Comparison of ENCODE assay signal across 8 mouse cellular contexts in the genomic region with DNA sequence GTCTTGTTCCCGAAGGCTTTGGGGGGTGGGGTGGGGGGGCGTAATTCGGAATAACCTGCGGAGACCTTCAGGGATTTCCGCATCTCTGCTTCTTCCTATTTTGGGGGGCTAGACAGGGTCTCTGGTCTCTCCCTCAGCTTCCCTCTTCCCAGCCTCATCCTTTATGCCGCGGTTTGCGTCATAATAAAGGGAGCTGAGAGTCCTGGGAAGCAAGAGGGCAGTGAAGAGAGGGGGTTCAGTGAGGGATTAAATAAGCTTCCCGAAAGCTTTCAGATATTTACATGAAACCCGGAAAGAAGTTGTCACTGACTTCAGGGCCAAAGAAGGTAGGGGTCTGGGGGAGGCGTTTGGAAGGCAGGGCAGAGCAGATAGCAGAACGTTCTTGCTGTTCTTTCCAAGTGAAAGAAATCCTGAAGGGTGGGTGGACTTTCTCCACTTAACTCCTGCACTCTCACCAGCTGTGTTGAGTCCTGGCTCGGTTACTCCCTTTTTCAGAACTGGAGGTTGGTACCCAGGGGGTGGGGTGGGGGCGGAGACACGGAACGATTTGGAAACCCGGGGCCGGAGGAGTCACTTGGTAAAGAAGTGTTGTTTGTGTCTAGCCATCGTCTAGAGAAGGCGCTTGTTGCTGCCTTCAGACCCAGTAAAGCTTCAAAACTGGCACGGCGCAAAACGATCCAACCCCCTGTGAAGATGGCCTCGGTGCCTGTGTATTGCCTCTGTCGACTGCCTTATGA. TPM values are rescaled to one million over a fixed set of nuclear protein-coding genes. Genes with fewer than 3 reads are reported as not detected.
DNase-seq lines count a peak whose midpoint lies in the region; ATAC-seq lines count a peak whose summit lies in the region.

No protein-coding gene starts in this region.

- ATAC-seq in forebrain, embryonic 11.5 days (replicated peaks; ENCODE audit: low FRiP score): no peak
- ATAC-seq in hindbrain, embryonic 15.5 days (ENCODE audit: low FRiP score, low read depth): no peak
- ATAC-seq in midbrain, embryonic 15.5 days (replicated peaks): no peak

- peak; percentile 16 for DNase-seq in ovary, adult 18-20 months (ENCODE audit: low spot score)
- DNase-seq in ovary, postnatal 14 days (ENCODE audit: low spot score): no peak
- DNase-seq in forebrain, embryonic 11.5 days (ENCODE audit: low spot score): no peak
- DNase-seq in liver: peak; percentile 70
- DNase-seq in thymus, postnatal 4 days: peak; percentile 37

- H3K36me3 ChIP-seq in forebrain, embryonic 11.5 days (ENCODE audit: control insufficient read depth, insufficient read depth, low read length): no peaks in the 10 kb centered on the region
- no peaks in the 10 kb centered on the region for H3K36me3 ChIP-seq in hindbrain, embryonic 15.5 days
- H3K36me3 ChIP-seq in midbrain, embryonic 15.5 days (replicated peaks): no peaks in the 10 kb centered on the region

- H3K4me3 ChIP-seq in brown adipose tissue, adult 24 weeks (ENCODE audit: insufficient read depth, low read depth, low read length): peak overlapping the region; percentile 83
- H3K4me3 ChIP-seq in forebrain, embryonic 11.5 days (ENCODE audit: low read depth, low read length): peak overlapping the region; percentile 48
- H3K4me3 ChIP-seq in hindbrain, embryonic 15.5 days: peak overlapping the region; percentile 62
- H3K4me3 ChIP-seq in midbrain, embryonic 15.5 days: peak overlapping the region; percentile 64

- 22% methylated on average over 25 of the region's 25 CpGs for WGBS in forebrain, embryonic 11.5 days
- WGBS in hindbrain, embryonic 15.5 days: 23% methylated on average over 25 of the region's 25 CpGs
- WGBS in midbrain, embryonic 15.5 days: 28% methylated on average over 25 of the region's 25 CpGs

- peak overlapping the region; percentile 77 for H3K9ac ChIP-seq in forebrain, embryonic 11.5 days (ENCODE audit: low read length)
- peak overlapping the region; percentile 65 for H3K9ac ChIP-seq in hindbrain, embryonic 15.5 days
- H3K9ac ChIP-seq in midbrain, embryonic 15.5 days: peak overlapping the region; percentile 63

- H3K4me1 ChIP-seq in brown adipose tissue, adult 24 weeks (ENCODE audit: control insufficient read depth, insufficient read depth, insufficient read length, low read length): 0 out of 2 replicates have a peak, but pooled peaks cover 3% of the 10 kb centered on the region
- no peaks in the 10 kb centered on the region for H3K4me1 ChIP-seq in forebrain, embryonic 11.5 days (replicated peaks; ENCODE audit: control insufficient read depth, insufficient read depth, low read length)
- 0 out of 2 replicates have a peak, but pooled peaks cover 2% of the 10 kb centered on the region for H3K4me1 ChIP-seq in hindbrain, embryonic 15.5 days (replicated peaks)
- H3K4me1 ChIP-seq in midbrain, embryonic 15.5 days: peaks cover 4% of the 10 kb centered on the region

- peak overlapping the region; percentile 61 for H3K4me2 ChIP-seq in forebrain, embryonic 11.5 days (ENCODE audit: low read depth, low read length, severe bottlenecking)
- H3K4me2 ChIP-seq in hindbrain, embryonic 15.5 days: peak overlapping the region; percentile 68
- peak overlapping the region; percentile 62 for H3K4me2 ChIP-seq in midbrain, embryonic 15.5 days

- H3K27ac ChIP-seq in brown adipose tissue, adult 24 weeks (replicated peaks; ENCODE audit: low read depth, low read length): no peak overlapping the region
- H3K27ac ChIP-seq in forebrain, embryonic 11.5 days (ENCODE audit: low read depth, low read length): no peak overlapping the region
- H3K27ac ChIP-seq in hindbrain, embryonic 15.5 days (replicated peaks): peak overlapping the region; percentile 99
- peak overlapping the region; percentile 98 for H3K27ac ChIP-seq in midbrain, embryonic 15.5 days

- peaks cover 2% of the 10 kb centered on the region; the same call in 1 of the 2 replicates for H3K27me3 ChIP-seq in forebrain, embryonic 11.5 days (ENCODE audit: control insufficient read depth, insufficient read depth, low read length)
- no peaks in the 10 kb centered on the region for H3K27me3 ChIP-seq in hindbrain, embryonic 15.5 days
- H3K27me3 ChIP-seq in midbrain, embryonic 15.5 days (replicated peaks): no peaks in the 10 kb centered on the region

- H3K9me3 ChIP-seq in forebrain, embryonic 11.5 days (ENCODE audit: control insufficient read depth, low read length): no peaks in the 10 kb centered on the region
- H3K9me3 ChIP-seq in hindbrain, embryonic 15.5 days: no peaks in the 10 kb centered on the region
- no peaks in the 10 kb centered on the region for H3K9me3 ChIP-seq in midbrain, embryonic 15.5 days

RNA-seq across cellular contexts. Expression of gene Phf8, which starts 1.5 kb away (rescaled TPM):
- polyA plus RNA-seq in brown adipose tissue, adult 24 weeks (2012; ENCODE audit: insufficient read depth, insufficient read length, missing spikeins): 8.8 and 10.4 TPM in 2 replicates
- polyA plus RNA-seq in forebrain, embryonic 11.5 days (2014; fragmentation: Nextera tagmentation; extraction: Ambion mirVana): 30.9 and 35.5 TPM in 2 replicates
- 15.9 and 16.1 TPM in 2 replicates for polyA plus RNA-seq in hindbrain, embryonic 15.5 days (2015; fragmentation: Nextera tagmentation; extraction: Ambion mirVana)
- 19.8 and 25.5 TPM in 2 replicates for polyA plus RNA-seq in midbrain, embryonic 15.5 days (2015; fragmentation: Nextera tagmentation; extraction: Ambion mirVana)

Comparison
In these comparisons a context has a peak if more than half of its experiments do, and no peak if none do; other contexts are left out.
1. DNase-seq: peak in ovary, adult 18-20 months (single experiment), liver (single experiment) and thymus, postnatal 4 days (single experiment); none in ovary, postnatal 14 days (single experiment) and forebrain, embryonic 11.5 days (single experiment).
2. H3K27ac ChIP-seq: peak in hindbrain, embryonic 15.5 days (single experiment) and midbrain, embryonic 15.5 days (single experiment); none in brown adipose tissue, adult 24 weeks (single experiment) and forebrain, embryonic 11.5 days (single experiment).
3. Peak in every context shown above with its lines, with median percentiles within 50 percentile points of each other: H3K4me3 ChIP-seq, H3K4me2 ChIP-seq and H3K9ac ChIP-seq.